Mouse (Mus musculus): ENCODE data around the gene Camk2g. TPM values are rescaled to one million over a fixed set of nuclear protein-coding genes. Genes with fewer than 3 reads are reported as not detected.
A peak's percentile ranks its signal among the peaks of the same experiment; 100 is the strongest.
"Not testable (repeated sequence)": the region's sequence is repeated elsewhere in the genome, so short reads cannot be mapped to it uniquely, and the experiment has no call there.

Camk2g gene
- total RNA-seq, 2 experiments from 2014 or later, result 168 to 192 TPM

DNA sequence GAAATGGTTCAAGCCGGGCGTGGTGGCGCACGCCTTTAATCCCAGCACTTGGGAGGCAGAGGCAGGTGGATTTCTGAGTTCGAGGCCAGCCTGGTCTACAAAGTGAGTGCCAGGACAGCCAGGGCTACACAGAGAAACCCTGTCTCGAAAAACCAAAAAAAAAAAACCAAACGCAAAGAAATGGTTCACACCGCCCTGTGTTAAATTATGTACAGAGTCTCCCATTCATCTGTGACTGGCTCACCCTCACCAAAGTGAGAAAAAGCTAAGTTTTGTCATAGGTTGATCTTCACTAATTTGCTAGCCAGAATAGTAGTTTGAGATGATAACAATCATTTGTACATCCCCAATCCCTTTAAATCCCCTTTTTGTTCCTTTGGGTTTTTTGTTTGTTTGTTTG lies 90.4 kb downstream of the Camk2g start:
- DNase-seq (ENCODE audit: low spot score), result not testable (repeated sequence)

DNA sequence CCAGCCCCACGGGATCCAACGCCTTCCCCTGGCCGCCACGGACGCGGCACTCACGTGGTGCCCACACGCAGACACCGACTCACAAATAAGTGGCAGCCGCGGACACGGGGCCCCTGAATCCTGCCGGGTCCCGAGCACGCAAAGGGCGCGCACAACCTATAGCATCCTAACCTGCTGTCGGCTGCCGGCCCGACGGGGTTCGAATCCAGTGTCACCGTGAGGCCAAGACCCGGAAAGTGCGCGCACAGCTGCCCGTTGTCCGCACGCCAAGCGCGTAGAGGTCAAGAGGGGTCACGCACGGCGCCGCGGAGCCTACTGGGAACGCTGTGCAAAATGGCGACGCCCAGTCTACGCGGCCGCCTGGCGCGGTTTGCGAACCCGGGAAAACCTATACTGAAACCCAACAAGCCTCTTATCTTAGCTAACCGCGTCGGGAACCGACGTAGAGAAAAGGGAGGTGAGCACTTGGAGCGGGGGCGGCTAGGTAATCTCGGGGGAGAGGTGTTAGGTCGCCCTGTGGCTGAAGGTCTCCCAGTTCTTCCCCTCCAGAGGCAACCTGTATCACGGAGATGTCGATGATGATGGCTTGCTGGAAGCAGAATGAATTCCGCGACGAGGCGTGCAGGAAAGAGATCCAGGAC lies 91.0 kb downstream of the Camk2g start, which contains the start of gene Chchd1:
Gene Chchd1, plus strand, starts transcription at position 266 of the 641 bp plus-strand sequence.
- peak; percentile 93 for DNase-seq (ENCODE audit: low spot score)

DNA sequence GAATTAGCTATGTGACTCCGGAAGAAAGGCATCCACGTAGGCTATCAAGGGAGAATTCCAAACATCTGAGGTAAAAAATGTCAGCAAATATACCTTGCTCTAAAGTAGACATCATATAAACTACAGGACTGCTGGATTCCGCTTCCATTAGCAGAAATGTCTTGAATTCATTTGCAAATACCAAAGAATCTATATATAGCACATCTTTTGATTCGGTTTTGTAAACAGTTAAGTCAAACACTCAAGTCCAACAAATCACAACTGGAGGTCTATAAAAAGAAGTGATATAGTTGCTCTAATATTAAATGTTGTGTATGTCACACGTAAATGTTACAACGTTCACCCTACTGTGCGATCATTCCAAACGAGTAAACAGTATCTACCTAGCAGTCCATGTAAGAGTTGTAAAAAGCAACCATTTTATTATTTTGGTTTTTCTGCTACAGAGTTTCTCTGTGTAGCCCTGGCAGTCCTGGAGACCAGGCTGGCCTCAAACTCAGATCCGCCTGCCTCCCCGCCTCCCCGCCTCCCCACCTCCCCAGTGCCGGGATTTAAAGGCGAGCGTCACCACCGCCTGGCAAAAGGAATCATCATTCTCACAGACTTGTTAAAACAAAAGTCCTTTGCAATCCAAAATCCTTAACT lies 91.7 kb downstream of the Camk2g start:
- DNase-seq (ENCODE audit: low spot score), result no peak

DNA sequence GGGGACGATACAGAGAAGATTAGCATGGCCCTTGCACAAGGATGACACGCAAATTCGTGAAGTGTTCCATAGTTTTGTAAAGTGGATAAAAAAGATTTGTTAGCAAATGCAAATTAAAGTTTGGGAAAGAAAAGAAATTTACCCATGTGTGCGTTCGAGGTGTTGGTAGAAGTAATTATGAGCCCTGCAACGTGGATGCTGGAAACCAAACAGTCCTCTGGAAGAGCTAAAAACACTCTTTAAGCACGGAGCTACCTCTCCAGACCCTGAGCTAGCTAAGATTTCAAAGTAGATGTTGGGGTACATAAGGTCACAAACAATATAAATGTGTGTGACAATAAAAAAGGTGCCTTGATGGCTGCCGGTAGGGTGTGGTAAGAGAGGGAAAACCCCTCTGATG lies 92.3 kb downstream of the Camk2g start:
- no peak for DNase-seq (ENCODE audit: low spot score)

DNA sequence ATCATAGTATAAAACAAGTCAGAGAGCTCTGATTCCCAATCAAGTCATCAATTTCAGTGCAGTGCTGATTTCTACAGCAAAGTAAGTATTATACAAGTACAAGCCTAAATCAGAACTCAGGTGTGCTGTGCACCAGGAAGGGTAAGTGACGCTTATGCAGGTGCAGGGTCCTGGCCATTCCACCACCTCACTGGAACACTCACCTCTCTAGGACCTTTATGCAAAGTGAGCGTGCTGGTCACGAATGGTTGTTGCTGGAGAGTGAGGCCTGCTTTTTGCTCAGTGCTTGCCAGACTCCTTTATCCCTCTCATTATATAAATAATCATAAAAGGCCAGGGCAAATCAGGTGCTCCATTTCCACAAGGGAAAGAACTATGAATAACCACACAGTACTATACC lies 93.5 kb downstream of the Camk2g start:
- DNase-seq (ENCODE audit: low spot score), result no peak

DNA sequence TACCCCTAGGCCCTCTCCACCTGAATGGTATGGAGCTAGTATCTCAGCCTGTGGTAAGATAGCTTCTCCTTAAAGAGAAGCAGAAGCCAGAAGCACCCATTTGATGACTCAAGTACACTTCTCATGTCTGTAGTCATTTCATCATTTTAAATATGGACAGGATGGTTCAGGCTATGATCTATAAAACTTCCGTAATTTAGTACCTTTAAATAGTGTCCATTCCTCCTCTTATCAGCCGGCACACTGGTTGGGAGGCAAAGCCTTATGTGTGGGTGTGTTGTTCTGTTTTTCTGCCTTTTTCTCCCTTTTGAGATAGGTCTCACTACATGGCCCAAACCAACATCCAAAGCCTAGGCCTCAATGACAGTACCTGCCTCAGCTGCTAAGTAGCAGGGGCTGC lies 95.4 kb downstream of the Camk2g start:
- DNase-seq (ENCODE audit: low spot score), result no peak

DNA sequence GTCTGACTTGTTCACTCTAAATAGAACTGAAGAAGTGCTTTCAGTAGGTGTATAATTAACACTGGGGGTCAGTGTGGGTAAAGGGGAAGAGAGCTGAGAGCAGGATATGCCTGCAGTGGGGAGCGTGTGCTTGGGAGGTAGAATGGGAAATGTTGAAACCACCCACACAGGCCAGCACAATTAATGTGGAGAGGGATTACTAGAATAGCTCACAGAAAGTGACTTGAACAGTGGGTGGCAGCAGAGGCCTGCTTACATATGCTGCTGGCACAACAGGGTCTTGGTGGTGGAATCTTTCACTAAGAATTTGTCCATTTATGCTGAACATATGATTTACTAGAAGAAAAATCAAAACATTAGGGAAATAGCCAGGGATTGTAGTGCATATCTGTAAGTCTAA lies 96.9 kb downstream of the Camk2g start:
- DNase-seq (ENCODE audit: low spot score), result peak; percentile 34

DNA sequence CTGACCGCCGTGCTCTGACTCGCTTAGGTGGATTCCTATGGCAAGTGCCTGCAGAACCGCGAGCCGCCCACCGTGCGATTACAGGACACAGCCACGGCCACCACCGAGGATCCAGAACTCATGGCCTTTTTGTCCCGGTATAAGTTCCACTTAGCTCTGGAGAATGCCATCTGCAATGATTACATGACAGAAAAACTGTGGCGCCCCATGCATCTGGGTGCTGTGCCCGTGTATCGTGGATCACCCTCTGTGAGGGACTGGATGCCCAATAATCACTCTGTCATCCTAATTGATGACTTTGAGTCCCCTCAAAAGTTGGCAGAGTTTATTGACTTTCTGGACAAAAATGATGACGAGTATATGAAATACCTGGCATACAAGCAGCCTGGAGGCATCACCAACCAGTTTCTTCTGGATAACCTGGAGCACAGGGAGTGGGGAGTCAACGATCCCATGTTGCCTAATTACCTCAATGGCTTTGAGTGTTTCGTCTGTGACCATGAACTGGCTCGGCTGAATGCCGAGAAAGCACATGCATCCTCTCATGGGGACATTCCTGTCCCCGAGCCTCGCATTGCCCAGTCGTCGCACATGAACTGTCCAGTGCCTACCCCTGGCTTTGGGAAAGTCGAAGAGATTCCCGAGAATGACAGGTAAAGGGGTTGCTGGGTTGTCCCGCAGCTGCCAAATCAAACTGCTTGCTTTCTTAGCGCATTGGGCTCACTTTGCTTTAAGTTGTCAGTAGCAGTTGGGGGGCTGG lies 97.9 kb downstream of the Camk2g start:
- peak; percentile 20 for DNase-seq (ENCODE audit: low spot score)

DNA sequence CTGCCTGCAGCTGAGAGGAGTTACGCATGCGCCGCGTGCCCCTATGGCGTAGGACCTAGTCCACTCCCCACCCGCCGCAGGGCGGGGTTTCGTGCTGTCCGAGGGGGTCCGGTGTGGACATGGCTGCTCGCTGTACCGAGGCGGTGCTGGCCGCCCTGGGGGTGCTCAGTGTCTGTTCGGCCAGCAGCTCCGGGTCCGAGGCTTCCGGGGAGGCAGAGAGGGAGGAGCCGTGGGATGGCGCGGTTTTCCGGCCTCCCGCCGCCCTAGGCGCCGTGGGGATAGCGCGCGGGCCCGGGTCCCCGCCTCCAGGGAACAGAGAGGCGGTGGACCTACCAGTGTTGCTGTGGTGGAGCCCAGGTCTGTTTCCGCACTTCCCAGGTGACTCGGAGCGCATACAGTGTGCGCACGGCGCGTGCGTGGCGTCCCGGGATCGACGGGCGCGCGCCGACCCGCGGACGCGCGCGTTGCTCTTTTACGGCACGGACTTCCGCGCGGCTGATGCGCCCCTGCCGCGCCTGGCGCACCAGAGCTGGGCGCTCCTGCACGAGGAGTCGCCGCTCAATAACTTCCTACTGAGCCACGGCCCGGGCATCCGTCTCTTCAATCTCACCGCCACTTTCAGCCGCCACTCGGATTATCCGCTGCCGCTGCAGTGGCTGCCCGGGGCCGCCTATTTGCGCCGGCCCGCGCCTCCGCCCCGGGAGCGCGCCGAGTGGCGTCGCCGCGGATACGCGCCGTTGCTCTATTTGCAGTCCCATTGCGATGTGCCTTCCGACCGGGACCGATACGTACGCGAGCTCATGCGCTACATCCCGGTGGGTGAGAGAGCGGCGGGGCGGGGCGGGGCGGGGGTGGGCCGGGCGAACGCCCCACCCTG lies 98.8 kb downstream of the Camk2g start, which contains the start of gene Fut11:
Gene Fut11, plus strand, starts transcription at position 85 of the 877 bp plus-strand sequence.
- peak; percentile 80 for DNase-seq (ENCODE audit: low spot score)

DNA sequence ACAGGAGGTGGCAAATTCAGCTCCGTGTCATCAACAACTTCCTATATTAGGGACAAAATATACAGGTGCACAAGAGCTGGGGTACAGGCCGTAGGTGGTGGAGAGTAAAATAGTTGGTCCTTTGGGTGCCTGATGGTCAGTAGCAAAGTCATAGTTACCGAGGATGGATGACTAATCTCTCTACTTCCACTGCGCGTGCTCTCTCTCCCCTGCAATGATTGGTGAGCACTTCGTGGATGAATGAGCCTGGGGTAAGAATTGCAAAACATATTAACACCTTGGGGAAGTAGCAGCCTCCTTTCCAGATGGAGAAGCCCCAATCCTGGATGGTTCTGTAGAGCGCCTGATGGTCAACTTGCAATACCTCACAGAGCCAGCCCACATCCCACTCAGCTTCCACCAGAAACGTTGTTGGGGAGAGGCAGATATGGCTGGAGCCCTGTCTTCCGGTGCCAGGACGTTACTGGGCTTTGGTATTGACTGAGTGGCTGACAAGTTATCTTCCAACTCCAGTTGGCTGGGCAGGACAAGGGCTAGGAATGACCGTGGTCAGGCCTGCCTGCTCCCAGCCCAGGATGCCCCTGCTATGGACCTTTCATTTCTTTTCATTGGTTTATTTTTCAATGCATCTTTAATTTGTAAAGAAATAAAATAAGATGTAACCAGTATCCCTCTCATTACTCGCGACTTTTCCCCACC lies 99.6 kb downstream of the Camk2g start:
- no peak for DNase-seq (ENCODE audit: low spot score)

DNA sequence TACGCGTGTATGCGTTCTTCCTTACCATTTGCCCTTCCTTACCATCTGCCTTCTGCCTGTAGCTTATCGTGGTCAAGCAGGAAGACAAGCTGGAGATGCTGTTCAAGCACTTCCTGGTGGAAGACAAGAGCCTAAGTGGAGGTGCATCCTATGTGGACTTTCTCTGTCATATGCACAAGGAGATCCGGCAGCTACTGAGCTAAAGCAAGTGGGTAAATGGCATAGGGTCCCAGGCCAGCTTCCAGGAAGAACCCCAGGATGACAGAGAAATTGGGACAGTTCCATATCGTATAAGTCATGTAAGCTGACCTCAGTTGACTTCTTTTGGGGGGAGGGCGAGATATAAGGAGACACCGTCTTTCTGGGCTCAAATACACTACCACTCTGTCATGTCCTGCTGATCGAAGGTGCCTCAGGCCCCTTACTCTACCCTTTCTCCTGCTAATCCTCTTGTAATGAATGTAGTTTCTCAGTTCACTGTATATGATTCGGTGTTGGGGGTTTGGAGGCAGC lies 100.2 kb downstream of the Camk2g start:
- DNase-seq (ENCODE audit: low spot score), result no peak

DNA sequence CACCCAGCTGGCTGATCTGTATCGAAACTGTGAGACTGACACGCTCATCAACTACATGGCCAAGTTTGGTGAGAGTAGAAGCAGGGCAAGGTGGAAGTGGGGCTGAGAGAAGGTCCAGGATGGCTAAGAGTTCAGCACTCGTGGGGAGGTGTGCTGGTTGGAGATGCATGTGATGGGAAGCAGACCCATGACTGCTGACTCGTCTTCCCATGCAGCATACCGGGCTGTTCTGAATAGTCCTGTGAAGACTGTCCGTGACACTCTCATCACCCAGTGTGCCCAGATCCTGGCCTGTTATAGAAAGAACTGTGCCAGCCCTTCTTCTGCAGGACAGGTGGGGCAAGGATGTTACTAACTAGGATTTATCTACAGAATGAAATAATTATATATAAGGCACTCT lies 102.1 kb downstream of the Camk2g start:
- no peak for DNase-seq (ENCODE audit: low spot score)

DNA sequence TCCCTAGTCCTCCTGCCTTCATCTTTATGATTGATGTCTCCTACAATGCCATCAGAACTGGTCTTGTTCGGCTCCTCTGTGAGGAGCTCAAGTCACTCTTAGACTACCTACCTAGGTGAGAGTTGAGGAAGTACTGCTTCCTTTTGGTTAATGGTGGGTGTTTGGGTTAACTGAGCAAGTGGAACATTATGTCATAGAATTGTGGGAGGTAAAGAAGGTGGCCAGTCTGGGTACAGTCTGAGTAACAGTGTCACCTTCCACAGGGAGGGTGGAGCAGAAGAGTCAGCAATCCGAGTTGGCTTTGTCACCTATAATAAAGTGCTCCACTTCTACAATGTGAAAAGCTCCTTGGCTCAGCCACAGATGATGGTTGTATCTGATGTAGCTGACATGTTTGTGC lies 104.9 kb downstream of the Camk2g start:
- DNase-seq (ENCODE audit: low spot score), result no peak

DNA sequence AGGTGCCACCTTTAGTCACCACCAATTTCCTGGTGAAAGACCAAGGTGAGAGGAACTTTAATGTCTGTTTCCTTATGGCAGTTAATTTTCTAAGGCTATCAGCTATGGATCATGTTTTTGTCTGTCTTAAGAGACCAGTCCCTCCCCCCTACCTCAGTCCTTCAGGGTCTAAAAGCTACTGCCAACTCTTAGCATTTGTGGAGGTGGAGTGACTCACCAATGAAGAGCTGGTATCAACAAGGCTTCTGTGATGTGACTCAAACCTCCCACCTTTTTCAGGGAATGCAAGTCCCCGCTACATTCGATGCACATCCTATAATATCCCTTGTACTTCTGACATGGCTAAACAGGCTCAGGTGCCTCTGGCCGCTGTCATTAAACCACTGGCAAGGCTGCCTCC lies 107.3 kb downstream of the Camk2g start:
- no peak for DNase-seq (ENCODE audit: low spot score)

Small RNAs within 50 kb of the gene (microRNA-seq; reads per million reads assigned to microRNA genes)
- not detected for gene Mir6946

Other genes with a start within 250 kb of the Camk2g start
- gene Ppp3cb, start 247.5 kb downstream of the Camk2g start, total RNA-seq (2021), result 100 to 1,000 TPM; 190 to 204 TPM
- 1 to 10 TPM; 3.1 to 5.1 TPM for gene Usp54, start 153.0 kb downstream of the Camk2g start, total RNA-seq (2021)
- 1,000 to 10,000 TPM; 2,763 to 3,247 TPM for gene Myoz1, start 137.5 kb downstream of the Camk2g start, total RNA-seq (2021)
- 100 to 1,000 TPM; 141 to 171 TPM for gene Synpo2l, start 125.7 kb downstream of the Camk2g start, total RNA-seq (2021)
- 10 to 100 TPM; 65.7 to 75.8 TPM for gene Sec24c, start 119.8 kb downstream of the Camk2g start, total RNA-seq (2021)
- gene Fut11, start 99.1 kb downstream of the Camk2g start, total RNA-seq (2021), result 1 to 10 TPM; 1.8 to 2.1 TPM
- 100 to 1,000 TPM; 126 to 132 TPM for gene Chchd1, start 91.1 kb downstream of the Camk2g start, total RNA-seq (2021)
- gene Zswim8, start 86.5 kb downstream of the Camk2g start, total RNA-seq (2021), result 10 to 100 TPM; 27.3 to 36.0 TPM
- 1 to 10 TPM; 5.4 to 7.2 TPM for gene Ndst2, start 59.5 kb downstream of the Camk2g start, total RNA-seq (2021)
- 10 to 100 TPM; 13.6 to 29.2 TPM for gene Plau, start 42.6 kb upstream of the Camk2g start, total RNA-seq (2021)
- gene Vcl, start 135.3 kb upstream of the Camk2g start, total RNA-seq (2021), result 10 to 100 TPM; 62.3 to 64.9 TPM